Comparison of ENCODE assay signal across 10 mouse cellular contexts in genomic region chrX:104199070-104199469, GRCm38 (mm10). TPM values are rescaled to one million over a fixed set of nuclear protein-coding genes. Genes with fewer than 3 reads are reported as not detected.
DNase-seq lines count a peak whose midpoint lies in the region; ATAC-seq and TF ChIP-seq lines count a peak whose summit lies in the region.
"Had no signal": no experiment of that assay in that cellular context is flagged by ENCODE, and none has a peak within 500 bp of the region (broad histone marks: within the 10 kb centered on the region; RNA-seq: fewer than 3 reads in every experiment).

No protein-coding gene starts in this region.

- TF ChIP-seq CTCF in cerebellum, adult 2 months (IDR thresholded peaks at IDR 0.05; ENCODE audit: borderline replicate concordance, insufficient read depth, low read depth, low read length), result no peak
- TF ChIP-seq CTCF in left cerebral cortex, adult 2 months (IDR thresholded peaks at IDR 0.05), result no peak

- ATAC-seq in forebrain, embryonic 15.5 days (replicated peaks), result no peak
- no peak for ATAC-seq in midbrain, embryonic 14.5 days (ENCODE audit: low FRiP score, low TSS enrichment)

- H3K4me1 ChIP-seq in cerebellum, adult 2 months (ENCODE audit: control insufficient read depth, insufficient read depth, low read length), result no peaks in the 10 kb centered on the region
- peaks cover 13% of the 10 kb centered on the region for H3K4me1 ChIP-seq in forebrain, embryonic 15.5 days
- H3K4me1 ChIP-seq in midbrain, embryonic 14.5 days (ENCODE audit: control insufficient read depth, insufficient read depth, low read length), result no peaks in the 10 kb centered on the region

- peak overlapping the region; percentile 55 for H3K4me2 ChIP-seq in forebrain, embryonic 15.5 days (replicated peaks)
- H3K4me2 ChIP-seq in midbrain, embryonic 14.5 days (ENCODE audit: low read length), result peak overlapping the region; percentile 58

- H3K36me3 ChIP-seq in forebrain, embryonic 15.5 days, result no peaks in the 10 kb centered on the region
- no peaks in the 10 kb centered on the region for H3K36me3 ChIP-seq in midbrain, embryonic 14.5 days (ENCODE audit: control insufficient read depth, insufficient read depth, low read length)

- 64% methylated on average over 5 of the region's 5 CpGs for WGBS in cerebellum, adult 2 months
- 42% methylated on average over 5 of the region's 5 CpGs for whole genome bisulfite sequencing in forebrain, embryonic 15.5 days
- WGBS in midbrain, embryonic 14.5 days, result 48% methylated on average over 5 of the region's 5 CpGs

- H3K9ac ChIP-seq in forebrain, embryonic 15.5 days (replicated peaks), result no peak overlapping the region; the same call in 1 of the 2 replicates
- no peak overlapping the region for H3K9ac ChIP-seq in midbrain, embryonic 14.5 days (replicated peaks; ENCODE audit: low read length)

- no peak for DNase-seq in cerebellum, adult 2 months
- DNase-seq in cerebellum, adult 9-11 months, result no peak
- no peak for DNase-seq in left cerebral cortex, adult 2 months (ENCODE audit: extremely low spot score in 1 of 2, low spot score in 2 of 2)
- no peak for DNase-seq in left cerebral cortex, adult 8-10 months (ENCODE audit: low spot score in 2 of 2)
- peak; percentile 7 for DNase-seq in midbrain, embryonic 14.5 days
- no peak for DNase-seq in adrenal gland, postnatal 36 days
- DNase-seq in ovary, postnatal 36 days (ENCODE audit: low spot score), result no peak

- TF ChIP-seq POLR2A in cerebellum, adult 2 months (IDR thresholded peaks at IDR 0.05; ENCODE audit: borderline replicate concordance, insufficient read depth, low read length), result no peak

- no peaks in the 10 kb centered on the region for H3K9me3 ChIP-seq in forebrain, embryonic 15.5 days
- no peaks in the 10 kb centered on the region for H3K9me3 ChIP-seq in midbrain, embryonic 14.5 days (ENCODE audit: control insufficient read depth, low read length)

- H3K27ac ChIP-seq in cerebellum, adult 2 months (ENCODE audit: insufficient read depth, low read length), result no peak overlapping the region
- no peak overlapping the region for H3K27ac ChIP-seq in left cerebral cortex, adult 2 months
- H3K27ac ChIP-seq in forebrain, embryonic 15.5 days (replicated peaks), result peak overlapping the region; percentile 97
- no peak overlapping the region for H3K27ac ChIP-seq in midbrain, embryonic 14.5 days (replicated peaks; ENCODE audit: low read depth, low read length)
- H3K27ac ChIP-seq: heart, adult 2 months had no signal

- peak overlapping the region; percentile 80 for H3K4me3 ChIP-seq in cerebellum, adult 2 months (replicated peaks; ENCODE audit: insufficient read depth, low read depth, low read length)
- peak overlapping the region; percentile 56 for H3K4me3 ChIP-seq in left cerebral cortex, adult 2 months
- peak overlapping the region; percentile 69 for H3K4me3 ChIP-seq in forebrain, embryonic 15.5 days
- peak overlapping the region; percentile 58 for H3K4me3 ChIP-seq in midbrain, embryonic 14.5 days (replicated peaks; ENCODE audit: low read depth, low read length)

- intact Hi-C loops in left cerebral cortex, adult 2 months (cut with DNase I), result no loop called here

- H3K27me3 ChIP-seq in cerebellum, adult 2 months (ENCODE audit: control insufficient read depth, insufficient read depth, low read length), result no peaks in the 10 kb centered on the region
- 0 out of 2 replicates have a peak, but pooled peaks cover 4% of the 10 kb centered on the region for H3K27me3 ChIP-seq in forebrain, embryonic 15.5 days
- no peaks in the 10 kb centered on the region; the same call in none of the 2 replicates for H3K27me3 ChIP-seq in midbrain, embryonic 14.5 days (ENCODE audit: control insufficient read depth, insufficient read depth, low read length)

RNA-seq across cellular contexts. Expression of gene Nexmif, which starts 1.9 kb away (rescaled TPM):
- 2.0 and 2.1 TPM in 2 replicates for polyA plus RNA-seq in cerebellum, adult 2 months (2012; rRNA removed)
- total RNA-seq in left cerebral cortex, adult 2 months (2021), result 10 to 100 TPM; 26.2 to 27.3 TPM
- 10 to 100 TPM; 21.6 to 25.3 (median 23.3) TPM for total RNA-seq in left cerebral cortex, adult 8-10 months (2022)
- polyA plus RNA-seq in forebrain, embryonic 15.5 days (2015; fragmentation: Nextera tagmentation; extraction: Ambion mirVana), result 17.0 and 17.8 TPM in 2 replicates
- 19.1 and 22.0 TPM in 2 replicates for polyA plus RNA-seq in midbrain, embryonic 14.5 days (2014; fragmentation: Nextera tagmentation; extraction: Ambion mirVana)
- 10 to 100 TPM; 13.5 to 14.4 TPM for total RNA-seq in adrenal gland, postnatal 36 days (2021)
- total RNA-seq: megakaryocyte, adult 5-6 weeks had no signal
